Mouse (Mus musculus): ENCODE measurements around the gene Dad1. TPM values are rescaled to one million over a fixed set of nuclear protein-coding genes. Genes with fewer than 3 reads are reported as not detected.

Dad1 gene
- polyA plus RNA-seq, 1 experiment from 2014 or later = 174 TPM

- no peaks in the 10 kb centered on the region for H3K27me3 ChIP-seq
- ChIA-PET CTCF (no interaction called here), POLR2A (no interaction called here)
- no peak for TF ChIP-seq CTCF (IDR thresholded peaks at IDR 0.05)
- ATAC-seq (no peak), DNase-seq (ENCODE audit: low read depth, low spot score) (no peak)
- in situ Hi-C loops (cut with MboI; ENCODE audit: low pct_unique_long_range_greater_than_20kb) = loop anchor here (5.0 kb wide), 1 partner anchor 151 kb away; no protein-coding TSS in a partner anchor
These were observed 35.2 kb downstream of the Dad1 start for GRCm38 (mm10) chr14:54218721-54219120.

- DNase-seq (ENCODE audit: low read depth, low spot score) (no peak), ATAC-seq (no peak)
- in situ Hi-C loops (cut with MboI; ENCODE audit: low pct_unique_long_range_greater_than_20kb) = loop anchor here (5.0 kb wide), 1 partner anchor 151 kb away; no protein-coding TSS in a partner anchor
- TF ChIP-seq CTCF (IDR thresholded peaks at IDR 0.05) = no peak
- POLR2A ChIA-PET = no interaction called here
- no peaks in the 10 kb centered on the region for H3K27me3 ChIP-seq
- CTCF ChIA-PET = no interaction called here
These were observed 35.7 kb downstream of the Dad1 start for GRCm38 (mm10) chr14:54218233-54218632.

GRCm38 (mm10) chr14:54216126-54216525, 37.8 kb downstream of the Dad1 start:
- no peak for ATAC-seq
- ChIA-PET POLR2A (no interaction called here), CTCF (interaction anchor here (1.6 kb wide), 1 partner anchor 17 kb away, joined by 3 read pairs; no protein-coding TSS in a partner anchor)
- TF ChIP-seq CTCF (IDR thresholded peaks at IDR 0.05) = no peak
- in situ Hi-C loops (cut with MboI; ENCODE audit: low pct_unique_long_range_greater_than_20kb) = loop anchor here (5.0 kb wide), 1 partner anchor 149 kb away; no protein-coding TSS in a partner anchor
- H3K27me3 ChIP-seq = no peaks in the 10 kb centered on the region
- no peak for DNase-seq (ENCODE audit: low read depth, low spot score)

GRCm38 (mm10) chr14:54214901-54215300, 39.0 kb downstream of the Dad1 start:
- ChIA-PET POLR2A (no interaction called here), CTCF (interaction anchor here (1.6 kb wide), 1 partner anchor 16 kb away, joined by 3 read pairs; no protein-coding TSS in a partner anchor)
- TF ChIP-seq CTCF (IDR thresholded peaks at IDR 0.05) = no peak
- H3K27me3 ChIP-seq = no peaks in the 10 kb centered on the region
- no peak for ATAC-seq
- DNase-seq (ENCODE audit: low read depth, low spot score) = no peak
- in situ Hi-C loops (cut with MboI; ENCODE audit: low pct_unique_long_range_greater_than_20kb) = loop anchor here (5.0 kb wide), 1 partner anchor 148 kb away; no protein-coding TSS in a partner anchor

- ATAC-seq (no peak), DNase-seq (ENCODE audit: low read depth, low spot score) (no peak)
- no peaks in the 10 kb centered on the region for H3K27me3 ChIP-seq
- in situ Hi-C loops (cut with MboI; ENCODE audit: low pct_unique_long_range_greater_than_20kb) = no loop called here
- POLR2A ChIA-PET = no interaction called here
- no peak for TF ChIP-seq CTCF (IDR thresholded peaks at IDR 0.05)
- CTCF ChIA-PET = interaction anchor here (1.6 kb wide), 1 partner anchor 15 kb away, joined by 3 read pairs; no protein-coding TSS in a partner anchor
These were observed 39.4 kb downstream of the Dad1 start for GRCm38 (mm10) chr14:54214477-54214876.

GRCm38 (mm10) chr14:54213734-54214133, 40.2 kb downstream of the Dad1 start:
- no peak for ATAC-seq
- no peak for TF ChIP-seq CTCF (IDR thresholded peaks at IDR 0.05)
- no peaks in the 10 kb centered on the region for H3K27me3 ChIP-seq
- no peak for DNase-seq (ENCODE audit: low read depth, low spot score)
- CTCF ChIA-PET = no interaction called here
- POLR2A ChIA-PET = interaction anchor here (0.7 to 1.4 kb wide), 2 partner anchors 13 to 106 kb away, joined by 3 read pairs; no protein-coding TSS in a partner anchor
- in situ Hi-C loops (cut with MboI; ENCODE audit: low pct_unique_long_range_greater_than_20kb) = no loop called here

- ChIA-PET POLR2A (no interaction called here), CTCF (no interaction called here)
- ATAC-seq (no peak), DNase-seq (ENCODE audit: low read depth, low spot score) (no peak)
- H3K27me3 ChIP-seq = no peaks in the 10 kb centered on the region
- TF ChIP-seq CTCF (IDR thresholded peaks at IDR 0.05) = no peak
- in situ Hi-C loops (cut with MboI; ENCODE audit: low pct_unique_long_range_greater_than_20kb) = no loop called here
These were observed 42.1 kb downstream of the Dad1 start for GRCm38 (mm10) chr14:54211755-54212154.

GRCm38 (mm10) chr14:54211199-54211598, 42.7 kb downstream of the Dad1 start:
- no peak for TF ChIP-seq CTCF (IDR thresholded peaks at IDR 0.05)
- in situ Hi-C loops (cut with MboI; ENCODE audit: low pct_unique_long_range_greater_than_20kb) = no loop called here
- CTCF ChIA-PET = no interaction called here

GRCm38 (mm10) chr14:54210401-54210800, 43.5 kb downstream of the Dad1 start:
- no peaks in the 10 kb centered on the region for H3K27me3 ChIP-seq
- ATAC-seq = no peak
- in situ Hi-C loops (cut with MboI; ENCODE audit: low pct_unique_long_range_greater_than_20kb) = no loop called here
- no peak for TF ChIP-seq CTCF (IDR thresholded peaks at IDR 0.05)
- CTCF ChIA-PET = interaction anchor here (0.9 kb wide), 1 partner anchor 9 kb away, joined by 4 read pairs; no protein-coding TSS in a partner anchor
- no peak for DNase-seq (ENCODE audit: low read depth, low spot score)
- POLR2A ChIA-PET = no interaction called here

More at GRCm38 (mm10) chr14:54211199-54211598, 42.7 kb downstream of the Dad1 start:
- no peak for ATAC-seq
- POLR2A ChIA-PET = interaction anchor here (0.6 kb wide), 1 partner anchor 381 kb away, joined by 3 read pairs; no protein-coding TSS in a partner anchor
- no peaks in the 10 kb centered on the region for H3K27me3 ChIP-seq
- no peak for DNase-seq (ENCODE audit: low read depth, low spot score)

GRCm38 (mm10) chr14:54209932-54210331, 44.0 kb downstream of the Dad1 start:
- DNase-seq (ENCODE audit: low read depth, low spot score) = no peak
- in situ Hi-C loops (cut with MboI; ENCODE audit: low pct_unique_long_range_greater_than_20kb) = no loop called here
- CTCF ChIA-PET = interaction anchor here (0.9 kb wide), 1 partner anchor 9 kb away, joined by 4 read pairs; no protein-coding TSS in a partner anchor

GRCm38 (mm10) chr14:54208741-54209140, 45.2 kb downstream of the Dad1 start:
- no peaks in the 10 kb centered on the region for H3K27me3 ChIP-seq
- DNase-seq (ENCODE audit: low read depth, low spot score) = no peak
- no peak for TF ChIP-seq CTCF (IDR thresholded peaks at IDR 0.05)
- CTCF ChIA-PET = interaction anchor here (1.1 to 1.5 kb wide), 2 partner anchors 10 to 56 kb away, joined by 4 to 6 read pairs; no protein-coding TSS in a partner anchor
- no peak for ATAC-seq
- POLR2A ChIA-PET = interaction anchor here (0.7 kb wide), 1 partner anchor 165 kb away, joined by 3 read pairs; no protein-coding TSS in a partner anchor
- in situ Hi-C loops (cut with MboI; ENCODE audit: low pct_unique_long_range_greater_than_20kb) = no loop called here

More at GRCm38 (mm10) chr14:54209932-54210331, 44.0 kb downstream of the Dad1 start:
- TF ChIP-seq CTCF (IDR thresholded peaks at IDR 0.05) = no peak
- ATAC-seq = no peak
- no peaks in the 10 kb centered on the region for H3K27me3 ChIP-seq
- POLR2A ChIA-PET = no interaction called here
